Mouse (Mus musculus) embryo, embryonic 11 days (tissue): ENCODE data around the gene Ccdc162.

Experiments used
- DNase-seq: peaks from one replicate; pipeline ENCODE4 v3.0.0-alpha.2; 2015

Ccdc162 gene

GRCm38 (mm10) chr10:41573190-41573589 is 143.2 kb downstream of the Ccdc162 start:
- DNase-seq = no peak

GRCm38 (mm10) chr10:41572274-41572673 is 144.2 kb downstream of the Ccdc162 start:
- no peak for DNase-seq

DNA sequence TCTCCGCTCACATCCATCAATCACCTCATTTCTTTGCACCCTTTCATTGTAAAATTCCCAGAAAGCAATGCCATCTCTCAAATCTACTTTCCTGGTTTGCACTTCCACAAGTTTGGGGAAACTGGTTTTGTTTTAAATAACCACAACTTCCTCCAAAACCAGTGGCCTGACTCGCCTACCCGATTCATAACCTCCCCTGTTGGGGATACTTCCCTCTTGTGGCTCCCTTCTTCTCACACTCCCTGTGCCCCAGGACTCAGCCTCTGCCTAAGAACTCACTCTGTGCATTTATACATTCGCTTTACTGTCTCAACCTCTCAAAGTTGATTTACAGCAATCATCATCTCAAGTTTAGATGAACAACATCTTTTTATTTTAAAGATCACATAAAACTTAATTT is 145.4 kb downstream of the Ccdc162 start:
- no peak for DNase-seq

DNA sequence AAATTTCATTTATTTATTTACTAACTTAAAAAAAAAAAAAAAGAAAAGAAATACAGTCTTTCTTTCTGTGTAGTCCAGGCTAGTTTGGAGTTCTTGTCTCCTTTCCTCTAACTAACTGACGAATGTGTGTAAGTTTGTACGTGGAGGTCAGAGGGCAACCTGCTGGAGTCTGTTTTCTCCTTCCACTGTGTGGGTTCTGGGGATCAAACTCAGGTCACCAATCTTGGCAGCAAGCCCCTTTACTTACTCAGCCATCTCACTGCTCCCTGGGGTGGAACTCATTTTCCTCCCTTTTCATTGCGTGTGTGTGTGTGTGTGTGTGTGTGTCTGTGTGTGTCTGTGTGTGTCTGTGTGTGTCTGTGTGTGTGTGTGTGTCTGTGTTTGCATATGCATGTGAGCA is 148.1 kb downstream of the Ccdc162 start:
- peak; percentile 41 for DNase-seq

DNA sequence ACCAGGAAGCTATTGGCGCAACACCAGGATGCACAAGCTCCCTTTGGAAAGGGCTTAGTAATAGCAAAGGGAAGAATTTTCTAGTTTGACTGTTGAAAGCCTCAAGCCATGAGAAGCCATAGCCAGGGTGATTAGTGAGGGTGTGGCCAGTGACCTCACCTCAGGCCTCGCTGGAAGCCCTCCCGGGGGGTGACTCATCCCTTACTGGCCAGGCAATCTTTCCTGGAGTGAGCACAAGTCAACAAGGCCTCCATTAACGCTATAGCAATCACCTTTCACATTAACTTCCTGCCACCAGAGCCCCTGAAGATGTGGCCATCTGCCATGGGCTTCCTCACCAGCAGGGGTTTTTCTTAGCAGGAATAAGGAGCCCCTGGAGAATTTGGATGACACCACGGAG is 151.3 kb downstream of the Ccdc162 start:
- DNase-seq = no peak

GRCm38 (mm10) chr10:41561701-41562395 is 154.6 kb downstream of the Ccdc162 start:
- no peak for DNase-seq

- no peak for DNase-seq
Observed at GRCm38 (mm10) chr10:41558401-41558800, 158.0 kb downstream of the Ccdc162 start.

GRCm38 (mm10) chr10:41555081-41555480 is 161.4 kb downstream of the Ccdc162 start:
- DNase-seq = no peak

DNA sequence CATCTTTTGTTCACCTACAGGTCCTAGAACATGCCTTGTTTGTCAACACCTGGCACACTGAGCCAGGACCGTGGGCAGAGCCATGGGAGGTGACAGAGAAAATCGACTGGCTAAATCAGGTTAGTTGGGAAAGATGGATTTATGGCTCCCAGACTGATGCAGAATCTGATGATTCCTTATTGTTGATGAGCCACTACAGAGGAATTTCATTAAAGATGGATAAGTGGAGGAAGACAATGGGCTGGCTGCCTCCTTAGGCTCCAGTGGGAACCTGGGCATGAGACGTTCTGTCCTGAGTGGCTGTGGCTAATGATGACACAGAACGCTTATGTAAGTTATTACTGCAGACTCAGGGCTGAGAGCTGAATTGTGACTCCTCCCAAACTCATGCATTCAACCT is 162.7 kb downstream of the Ccdc162 start:
- DNase-seq = no peak

- peak; percentile 67 for DNase-seq
Observed at GRCm38 (mm10) chr10:41552847-41553589, 163.4 kb downstream of the Ccdc162 start.

- DNase-seq = no peak
Observed at GRCm38 (mm10) chr10:41552319-41552718, 164.1 kb downstream of the Ccdc162 start.

DNA sequence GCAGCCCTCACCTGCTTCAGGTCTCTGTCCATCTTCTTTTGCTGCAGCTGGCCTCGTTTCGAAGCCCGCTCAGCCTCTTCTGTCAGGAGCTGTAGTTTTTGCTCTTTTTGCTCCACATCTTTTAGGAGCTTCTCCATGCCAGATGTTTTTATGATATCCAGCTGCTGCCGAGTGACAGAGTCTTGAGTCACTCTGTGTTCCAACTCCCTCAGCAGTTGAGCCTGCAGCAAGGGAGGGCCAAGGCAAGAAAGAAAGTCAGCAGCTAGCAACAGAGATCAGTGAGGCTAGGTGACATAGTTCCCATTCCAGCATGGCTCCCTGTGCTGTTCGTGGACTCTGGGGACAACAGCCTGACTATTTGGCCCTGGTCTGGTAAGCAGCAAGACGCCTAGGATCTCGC is 165.7 kb downstream of the Ccdc162 start:
- no peak for DNase-seq

- DNase-seq = no peak
Observed at GRCm38 (mm10) chr10:41546396-41547165, 169.9 kb downstream of the Ccdc162 start.

DNA sequence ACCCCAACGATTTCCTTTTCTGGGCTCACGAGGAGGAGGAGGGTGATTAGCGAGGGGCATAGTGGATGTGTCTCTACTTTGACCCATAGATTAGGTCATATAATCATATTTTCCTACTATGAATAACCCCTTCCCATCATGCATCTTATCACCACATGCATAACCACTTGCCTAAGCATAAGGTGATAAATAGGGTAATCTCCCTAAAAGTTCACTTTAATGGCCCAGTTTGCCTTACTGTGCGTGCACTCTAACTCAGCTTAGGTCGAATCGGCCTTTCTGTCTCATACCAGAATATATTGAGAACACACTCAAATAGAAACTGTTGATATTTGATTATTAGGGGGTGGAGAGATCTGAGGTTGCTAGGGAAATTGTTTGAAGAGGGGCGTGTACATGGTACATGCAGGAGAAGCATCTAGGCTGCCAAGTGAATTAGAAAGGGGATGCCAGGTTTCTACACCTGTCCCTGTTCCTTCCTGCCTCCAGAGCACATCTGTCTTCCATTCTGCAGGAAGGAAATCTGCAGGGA is 171.1 kb downstream of the Ccdc162 start:
- DNase-seq = no peak

GRCm38 (mm10) chr10:41544481-41545190 is 171.8 kb downstream of the Ccdc162 start:
- DNase-seq = no peak

- DNase-seq = no peak
Observed at GRCm38 (mm10) chr10:41543844-41544243, 172.6 kb downstream of the Ccdc162 start.

GRCm38 (mm10) chr10:41543439-41543838 is 173.0 kb downstream of the Ccdc162 start:
- DNase-seq = no peak

DNA sequence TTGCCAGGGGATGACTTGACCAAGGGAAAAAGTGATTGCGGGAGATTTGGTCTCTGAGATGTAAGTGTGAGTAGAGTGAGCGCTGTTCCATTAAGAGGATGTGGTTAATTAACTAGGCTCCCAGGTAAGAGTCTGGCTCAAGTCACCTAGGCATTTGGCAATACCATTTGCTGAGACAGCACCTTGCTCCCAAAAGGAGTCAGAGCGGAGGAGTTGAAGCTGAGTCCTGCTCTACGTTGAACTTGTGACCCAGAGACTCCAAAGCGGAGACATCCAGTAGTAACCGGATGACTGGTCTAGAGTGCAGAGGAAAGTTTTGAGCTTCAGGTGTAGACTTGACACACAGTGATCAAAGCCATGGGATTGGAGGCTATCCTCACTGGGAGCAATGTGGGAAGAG is 174.4 kb downstream of the Ccdc162 start:
- no peak for DNase-seq

GRCm38 (mm10) chr10:41538986-41539385 is 177.4 kb downstream of the Ccdc162 start:
- no peak for DNase-seq

- DNase-seq = no peak
Observed at GRCm38 (mm10) chr10:41537983-41538330, 178.5 kb downstream of the Ccdc162 start.

DNA sequence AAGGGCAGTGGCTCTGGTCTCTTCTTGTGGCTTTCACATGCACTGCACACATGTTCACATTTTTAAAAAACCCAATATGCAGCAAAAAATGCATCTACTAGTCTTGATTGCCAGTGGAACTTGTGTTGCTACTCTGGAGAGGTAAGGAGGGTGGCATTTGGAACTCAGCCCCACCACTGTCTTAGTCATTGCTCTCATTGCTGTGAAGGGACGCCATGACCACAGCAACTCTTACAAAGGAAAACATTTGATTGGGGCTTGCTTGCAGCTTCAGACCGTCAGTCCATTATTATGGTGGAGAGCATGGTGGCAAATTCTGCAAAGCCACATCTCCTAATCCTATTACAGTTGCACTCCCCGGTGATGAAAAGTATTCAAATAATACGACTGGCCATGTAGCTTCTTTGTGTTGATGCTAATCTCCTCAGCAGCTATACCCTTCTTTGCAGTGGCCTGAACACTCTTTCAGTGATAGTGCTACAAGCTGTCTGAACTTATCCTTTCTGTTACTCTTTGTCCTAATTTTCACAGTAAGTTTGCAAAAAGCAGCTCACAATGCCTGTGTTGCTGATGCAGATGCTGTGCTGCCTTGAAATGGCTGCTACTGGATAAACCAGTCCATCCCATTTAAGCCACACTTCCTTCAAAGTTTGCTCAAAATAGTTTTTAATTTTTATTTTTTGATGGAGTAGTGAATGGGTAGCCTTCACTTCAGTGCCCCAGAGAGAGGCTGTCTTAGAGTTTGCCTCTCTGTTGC is 179.0 kb downstream of the Ccdc162 start:
- DNase-seq = no peak

- DNase-seq = no peak
Observed at GRCm38 (mm10) chr10:41536714-41537113, 179.7 kb downstream of the Ccdc162 start.
